Mouse (Mus musculus) forebrain, postnatal 0 days (tissue): ENCODE measurements around the gene Atf6. TPM values are rescaled to one million over a fixed set of nuclear protein-coding genes. Genes with fewer than 3 reads are reported as not detected.

ENCODE experiments used
- ATAC-seq: fragments of 200-750 bp; cut with Nextera tagmentation; 2 replicates; pipeline ENCODE4 v1.8.0; 2017; ENCODE audit warnings: mild to moderate bottlenecking, moderate library complexity
- DNase-seq: peaks from one replicate; pipeline ENCODE4 v3.0.0-alpha.2; 2015
- H3K27ac ChIP-seq: fragments of 300-500 bp; sonication (generic); 2 replicates; pipeline ENCODE4 v1.5.1; 2014; ENCODE audit warnings: low read depth, mild to moderate bottlenecking, antibody characterized with exemption, low read length, moderate library complexity, mixed read lengths
- H3K27me3 ChIP-seq: fragments of 300-500 bp; sonication (generic); 2 replicates; pipeline ENCODE4 v1.6.1; 2014; ENCODE audit warnings: mild to moderate bottlenecking, low read length, mixed read lengths; ENCODE audit not compliant: insufficient read depth
- H3K36me3 ChIP-seq: fragments of 300-500 bp; sonication (generic); 2 replicates; pipeline ENCODE4 v1.6.1; 2014; ENCODE audit warnings: mild to moderate bottlenecking, moderate library complexity; ENCODE audit not compliant: insufficient read depth
- H3K4me1 ChIP-seq: fragments of 300-500 bp; sonication (generic); 2 replicates; pipeline ENCODE4 v1.6.1; 2014; ENCODE audit warnings: antibody characterized with exemption; ENCODE audit not compliant: insufficient read depth
- H3K4me2 ChIP-seq: fragments of 300-500 bp; sonication (generic); 2 replicates; pipeline ENCODE4 v1.6.1; 2014; ENCODE audit warnings: low read depth, mild to moderate bottlenecking, moderate library complexity
- H3K4me3 ChIP-seq: fragments of 300-500 bp; sonication (generic); 2 replicates; pipeline ENCODE4 v1.5.1; 2014; ENCODE audit warnings: low read depth, low read length, mixed read lengths
- H3K9ac ChIP-seq: fragments of 300-500 bp; sonication (generic); 2 replicates; pipeline ENCODE4 v1.6.1; 2014; ENCODE audit warnings: mild to moderate bottlenecking
- H3K9me3 ChIP-seq: fragments of 300-500 bp; sonication (generic); 2 replicates; pipeline ENCODE4 v1.6.1; 2016; ENCODE audit warnings: low read length
- CTCF ChIP-seq: sonication (generic); IDR thresholded peaks from 2 replicates; pipeline ENCODE4 v1.5.1; 2016; ENCODE audit warnings: antibody characterized with exemption, control low read depth, low read depth
- WGBS: fragments of 180-500 bp; shearing (Covaris S2); extraction: QIAGEN DNeasy Blood & Tissue Kit; methylation state at CpG from one replicate; pipeline ENCODE4 v1.1.7; 2014; 5-methylcytosine and 5-hydroxymethylcytosine counted together
- polyA plus RNA-seq: library from polyadenylated mRNA; unstranded; fragments of >200 nt; fragmentation: Nextera tagmentation; extraction: Ambion mirVana; gene quantifications from 2 replicates; pipeline ENCODE4 v1.2.1, GENCODE M21; 2015
- total RNA-seq: library from RNA; depleted of rRNA; stranded (reverse); fragments of >200 nt; gene quantifications from 2 replicates; pipeline ENCODE4 v1.2.3, GENCODE M21; 2014

The Atf6 gene
- total and polyA plus RNA-seq, 2 experiments from 2014 or later, result 5.3 to 18.1 TPM

GRCm38 (mm10) chr1:170701178-170701577 lies 166.4 kb downstream of the Atf6 start:
- H3K4me3 ChIP-seq, result no peak overlapping the region
- WGBS, result 75% methylated on average over 3 of the region's 3 CpGs
- no peaks in the 10 kb centered on the region for H3K9me3 ChIP-seq
- no peaks in the 10 kb centered on the region for H3K4me1 ChIP-seq
- H3K27ac ChIP-seq, result no peak overlapping the region
- TF ChIP-seq CTCF, result no peak
- H3K27me3 ChIP-seq, result no peaks in the 10 kb centered on the region
- H3K4me2 ChIP-seq, result no peak overlapping the region
- H3K36me3 ChIP-seq, result no peaks in the 10 kb centered on the region
- DNase-seq (no peak), ATAC-seq (no peak)
- H3K9ac ChIP-seq, result no peak overlapping the region

DNA sequence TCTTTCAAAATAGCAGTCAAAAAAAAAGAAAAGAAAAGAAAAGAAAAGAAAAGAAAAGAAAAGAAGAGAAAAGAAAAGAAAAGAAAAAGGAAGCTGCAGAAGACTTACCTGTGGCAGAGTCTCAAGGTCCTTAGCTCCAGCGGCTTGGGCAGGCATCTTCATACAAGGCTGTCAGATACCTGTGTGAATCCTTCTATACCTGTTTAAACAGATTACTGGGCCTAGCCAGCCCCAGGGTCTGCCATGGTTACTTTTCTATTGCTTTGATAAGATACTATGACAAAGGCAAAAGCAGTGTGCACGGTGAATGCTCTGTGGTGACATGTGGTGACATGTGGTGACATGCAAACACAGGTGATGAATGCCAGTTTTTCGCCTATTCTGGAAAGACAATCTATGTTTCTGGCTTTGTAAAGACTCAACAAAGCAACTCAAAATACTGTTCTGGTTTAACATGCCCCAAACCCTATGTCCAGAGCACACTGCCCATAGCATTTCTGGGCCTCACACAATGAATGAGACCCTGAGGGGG lies 167.0 kb downstream of the Atf6 start:
- no peaks in the 10 kb centered on the region for H3K4me1 ChIP-seq
- H3K27ac ChIP-seq, result no peak overlapping the region
- ATAC-seq, result no peak
- H3K4me2 ChIP-seq, result no peak overlapping the region
- H3K36me3 ChIP-seq, result no peaks in the 10 kb centered on the region
- TF ChIP-seq CTCF, result no peak
- no peak for DNase-seq
- no peak overlapping the region for H3K4me3 ChIP-seq
- no peaks in the 10 kb centered on the region for H3K9me3 ChIP-seq
- WGBS, result 71% methylated on average over 3 of the region's 3 CpGs
- no peak overlapping the region for H3K9ac ChIP-seq
- no peaks in the 10 kb centered on the region for H3K27me3 ChIP-seq

- TF ChIP-seq CTCF, result no peak
- Histone ChIP-seq H3K4me3 (no peak overlapping the region), H3K27me3 (no peaks in the 10 kb centered on the region), H3K27ac (no peak overlapping the region), H3K9me3 (no peaks in the 10 kb centered on the region), H3K36me3 (no peaks in the 10 kb centered on the region), H3K4me2 (no peak overlapping the region), H3K4me1 (no peaks in the 10 kb centered on the region), H3K9ac (no peak overlapping the region)
- WGBS, result 79% methylated on average over 9 of the region's 9 CpGs
- no peak for ATAC-seq
- DNase-seq, result no peak
These were observed 168.0 kb downstream of the Atf6 start for GRCm38 (mm10) chr1:170699553-170699952.

DNA sequence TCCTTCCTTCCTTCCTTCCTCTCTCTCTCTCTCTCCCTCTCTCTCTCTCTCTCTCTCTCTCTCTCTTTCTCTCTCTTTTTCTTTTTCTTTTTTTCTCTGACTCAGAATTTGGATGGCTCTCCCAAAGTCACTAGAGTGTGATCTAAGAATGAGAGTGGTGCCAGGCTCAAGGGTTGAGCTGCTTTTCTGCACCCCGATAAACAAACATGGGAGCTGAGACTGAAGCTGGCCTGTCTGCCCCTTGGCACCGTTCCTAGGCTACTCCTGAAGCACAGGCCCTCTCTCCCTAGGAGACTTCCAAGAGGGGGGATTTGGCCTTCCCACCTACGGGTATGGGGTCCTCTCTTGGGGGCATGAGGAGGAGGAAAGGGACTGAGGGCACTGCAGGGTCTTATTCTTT lies 168.8 kb downstream of the Atf6 start:
- Histone ChIP-seq H3K9ac (no peak overlapping the region), H3K4me1 (no peaks in the 10 kb centered on the region), H3K36me3 (no peaks in the 10 kb centered on the region), H3K4me3 (no peak overlapping the region), H3K4me2 (no peak overlapping the region), H3K9me3 (no peaks in the 10 kb centered on the region), H3K27ac (no peak overlapping the region), H3K27me3 (no peaks in the 10 kb centered on the region)
- no peak for DNase-seq
- no peak for TF ChIP-seq CTCF
- ATAC-seq, result no peak
- WGBS, result 54% methylated on average over 3 of the region's 3 CpGs

- Histone ChIP-seq H3K9ac (no peak overlapping the region), H3K4me3 (no peak overlapping the region), H3K36me3 (no peaks in the 10 kb centered on the region), H3K4me1 (no peaks in the 10 kb centered on the region), H3K27me3 (no peaks in the 10 kb centered on the region), H3K4me2 (no peak overlapping the region), H3K27ac (no peak overlapping the region), H3K9me3 (no peaks in the 10 kb centered on the region)
- no peak for DNase-seq
- no peak for TF ChIP-seq CTCF
- ATAC-seq, result no peak
- 91% methylated on average over 7 of the region's 7 CpGs for WGBS
These were observed 169.7 kb downstream of the Atf6 start for GRCm38 (mm10) chr1:170697771-170698356.

DNA sequence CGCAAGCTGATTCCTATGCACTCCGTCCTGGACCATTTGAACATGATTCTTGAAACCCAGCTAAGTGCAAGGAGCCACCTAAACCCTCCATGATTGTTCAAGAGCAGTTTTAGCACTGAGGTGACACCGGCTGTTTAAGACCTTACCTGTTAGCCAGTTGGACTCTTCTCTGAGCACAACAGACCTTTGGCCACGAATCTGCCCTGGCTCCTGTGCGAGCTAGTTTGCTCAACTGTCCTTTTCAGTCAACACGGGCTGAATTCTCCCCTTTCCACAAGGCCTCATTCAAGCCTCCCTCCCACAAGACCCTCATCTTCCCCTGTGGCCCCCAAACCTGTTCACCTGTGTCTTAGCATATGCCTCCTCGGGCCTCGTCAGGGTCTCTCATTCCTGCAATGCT lies 170.6 kb downstream of the Atf6 start:
- no peaks in the 10 kb centered on the region for H3K36me3 ChIP-seq
- no peak overlapping the region for H3K27ac ChIP-seq
- 92% methylated on average over 8 of the region's 8 CpGs for WGBS
- no peak overlapping the region for H3K4me3 ChIP-seq
- H3K27me3 ChIP-seq, result no peaks in the 10 kb centered on the region
- no peak overlapping the region for H3K9ac ChIP-seq
- ATAC-seq, result no peak
- no peak overlapping the region for H3K4me2 ChIP-seq
- TF ChIP-seq CTCF, result no peak
- no peak for DNase-seq
- no peaks in the 10 kb centered on the region for H3K4me1 ChIP-seq
- H3K9me3 ChIP-seq, result no peaks in the 10 kb centered on the region

DNA sequence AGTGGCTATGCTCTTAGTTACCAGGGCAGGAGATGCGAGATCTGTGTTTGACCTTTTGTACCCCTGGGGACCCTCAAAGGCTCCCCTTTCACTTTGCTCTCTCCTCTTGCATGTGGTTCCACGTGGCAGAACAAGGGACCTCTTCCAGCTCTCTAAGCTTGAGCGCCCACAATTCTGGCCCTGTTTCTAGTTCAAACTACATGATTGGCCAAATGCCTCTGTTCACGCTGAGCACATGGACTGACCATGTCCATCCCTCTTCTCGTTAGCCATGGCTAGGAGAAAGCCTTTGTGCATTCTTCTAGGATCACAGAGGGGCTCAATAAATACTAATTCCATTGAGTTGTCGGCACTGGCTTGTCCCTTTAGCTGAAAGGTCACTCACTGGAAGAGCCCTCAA lies 172.2 kb downstream of the Atf6 start:
- no peak for DNase-seq
- 58% methylated on average over 6 of the region's 6 CpGs for WGBS
- H3K4me2 ChIP-seq, result no peak overlapping the region
- no peaks in the 10 kb centered on the region for H3K27me3 ChIP-seq
- TF ChIP-seq CTCF, result no peak
- H3K4me1 ChIP-seq, result no peaks in the 10 kb centered on the region
- ATAC-seq, result no peak
- H3K27ac ChIP-seq, result no peak overlapping the region
- no peak overlapping the region for H3K9ac ChIP-seq
- no peaks in the 10 kb centered on the region for H3K9me3 ChIP-seq
- H3K36me3 ChIP-seq, result no peaks in the 10 kb centered on the region
- H3K4me3 ChIP-seq, result no peak overlapping the region
